Mouse (Mus musculus) brain, embryonic 14.5 days (tissue): ENCODE measurements around the gene Card10.

ENCODE experiments used
- CTCF ChIP-seq: fragments of 200-500 bp; IDR thresholded peaks from 2 replicates; pipeline ENCODE4 v1.5.1; 2012; ENCODE audit warnings: inconsistent platforms, mild to moderate bottlenecking, moderate library complexity, borderline replicate concordance; ENCODE audit not compliant: insufficient read depth, insufficient read length; ENCODE audit errors: extremely low read depth
- POLR2A ChIP-seq: fragments of 200-500 bp; IDR thresholded peaks from 2 replicates; pipeline ENCODE4 v1.6.1; 2012; ENCODE audit warnings: mild to moderate bottlenecking, inconsistent platforms, borderline replicate concordance; ENCODE audit not compliant: poor library complexity, insufficient read depth, insufficient read length, severe bottlenecking; ENCODE audit errors: extremely low read depth

DNA sequence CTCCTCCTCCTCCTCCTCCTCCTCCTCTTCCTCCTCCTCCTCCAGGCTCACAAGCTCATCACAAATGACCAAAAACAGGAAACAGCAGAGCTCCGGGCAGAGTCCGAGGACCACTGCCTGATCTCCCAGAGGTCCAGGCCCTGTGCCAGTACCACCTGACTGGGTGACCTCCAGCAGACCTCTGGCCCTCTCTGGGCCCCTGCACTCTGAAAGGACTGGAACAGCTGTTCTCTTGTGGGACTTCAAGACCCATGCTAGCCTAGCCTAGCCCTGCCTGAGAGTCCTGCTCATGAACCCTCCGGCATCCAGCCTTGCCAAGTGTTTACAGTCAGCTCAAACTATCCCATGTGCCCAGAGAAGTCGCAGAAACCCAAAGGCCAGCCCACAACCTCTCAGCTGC, 12.4 kb downstream of the Card10 start:
- TF ChIP-seq CTCF (no peak), POLR2A (no peak)
